Mouse (Mus musculus): ENCODE measurements around the gene Prim2.

- TF ChIP-seq CTCF (IDR thresholded peaks at IDR 0.05; ENCODE audit: extremely low read depth, insufficient read depth, low read length) (no peak), POLR2A (IDR thresholded peaks at IDR 0.05; ENCODE audit: extremely low read depth, insufficient read depth, low read length) (no peak)
Observed at GRCm38 (mm10) chr1:33530491-33530890, 139.1 kb downstream of the Prim2 start.
